Mouse (Mus musculus): ENCODE results near the gene Fignl1. TPM values are rescaled to one million over a fixed set of nuclear protein-coding genes. Genes with fewer than 3 reads are reported as not detected.

The Fignl1 gene
- polyA plus RNA-seq, 1 experiment from 2014 or later: 107 TPM

- H3K36me3 ChIP-seq: no peaks in the 10 kb centered on the region
- H3K9ac ChIP-seq: peak overlapping the region; percentile 56
- H3K4me1 ChIP-seq (replicated peaks): peaks cover 60% of the 10 kb centered on the region
- ATAC-seq (ENCODE audit: low read depth) (peak; percentile 76), DNase-seq (no peak)
- H3K4me2 ChIP-seq: peak overlapping the region; percentile 53
- no peak overlapping the region; the same call in 1 of the 2 replicates for H3K4me3 ChIP-seq (replicated peaks)
- peak overlapping the region; percentile 88 for H3K27ac ChIP-seq
- 36% methylated on average over 20 of the region's 20 CpGs for WGBS (ENCODE audit: insufficient replicate concordance)
- H3K27me3 ChIP-seq: peaks cover 11% of the 10 kb centered on the region; the same call in 1 of the 2 replicates
- no peaks in the 10 kb centered on the region for H3K9me3 ChIP-seq (replicated peaks)
Observed at GRCm38 (mm10) chr11:11822181-11823095, 13.7 kb upstream of the Fignl1 start.

DNA sequence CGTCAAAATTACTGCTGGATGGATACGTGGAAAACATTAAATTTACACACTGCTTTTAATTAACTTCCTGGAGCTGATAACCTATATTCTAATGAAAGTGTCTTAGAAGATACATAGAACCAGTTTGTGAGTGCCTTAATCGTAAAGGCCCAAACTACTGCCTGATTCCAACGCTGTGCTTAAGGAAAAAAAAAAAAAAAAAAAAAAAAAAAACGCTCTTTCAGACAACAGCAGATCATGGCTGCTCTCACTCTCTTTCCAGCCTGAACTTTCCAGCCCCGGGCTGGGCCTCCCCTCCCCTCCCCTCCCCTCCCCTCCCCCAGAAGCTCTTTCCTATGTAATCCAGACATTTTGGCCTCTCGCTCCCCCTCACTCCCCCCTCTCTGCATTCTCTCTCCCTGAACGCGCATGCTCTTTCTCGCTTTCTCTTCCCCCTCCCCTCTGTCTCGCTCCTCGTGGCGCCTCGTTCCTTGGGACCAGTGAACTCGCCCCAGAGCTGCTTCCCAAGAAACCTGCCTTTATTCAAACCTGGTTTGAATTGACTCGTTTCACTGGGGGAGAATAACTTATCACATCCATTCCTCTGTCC is 12.7 kb upstream of the Fignl1 start:
- Histone ChIP-seq H3K4me2 (peak overlapping the region; percentile 53), H3K9me3 (replicated peaks) (no peaks in the 10 kb centered on the region), H3K27me3 (0 out of 2 replicates have a peak, but pooled peaks cover 5% of the 10 kb centered on the region), H3K36me3 (no peaks in the 10 kb centered on the region), H3K9ac (peak overlapping the region; percentile 56), H3K27ac (peak overlapping the region; percentile 88), H3K4me3 (replicated peaks) (no peak overlapping the region), H3K4me1 (replicated peaks) (peaks cover 70% of the 10 kb centered on the region)
- ATAC-seq (ENCODE audit: low read depth) (no peak), DNase-seq (no peak)
- 24% methylated on average over 16 of the region's 16 CpGs for WGBS (ENCODE audit: insufficient replicate concordance)

DNA sequence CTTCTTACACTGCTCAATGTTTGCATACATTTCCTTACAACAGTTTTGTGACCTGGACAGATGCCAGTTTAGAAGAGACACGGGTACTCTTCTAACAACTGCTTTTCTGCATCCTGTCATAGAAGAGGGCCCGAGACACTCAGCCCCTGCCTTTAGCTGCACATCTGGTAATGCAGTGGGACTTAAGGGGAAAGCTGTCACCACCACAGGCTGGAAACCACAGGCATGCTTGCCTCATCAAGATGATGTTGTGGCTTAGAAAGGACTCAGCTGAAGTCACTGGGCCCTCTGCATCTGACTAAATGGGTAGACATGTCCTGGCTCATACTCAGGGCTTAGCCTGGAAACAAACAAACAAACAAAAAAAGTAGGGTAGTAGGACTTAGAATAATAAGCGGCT is 12.0 kb upstream of the Fignl1 start:
- ATAC-seq (ENCODE audit: low read depth) (no peak), DNase-seq (no peak)
- H3K27me3 ChIP-seq: 0 out of 2 replicates have a peak, but pooled peaks cover 3% of the 10 kb centered on the region
- H3K36me3 ChIP-seq: no peaks in the 10 kb centered on the region
- H3K9me3 ChIP-seq (replicated peaks): no peaks in the 10 kb centered on the region
- peaks cover 76% of the 10 kb centered on the region for H3K4me1 ChIP-seq (replicated peaks)
- H3K4me2 ChIP-seq: no peak overlapping the region
- no peak overlapping the region for H3K4me3 ChIP-seq (replicated peaks)
- 0 out of 2 replicates have a peak overlapping the region, but pooled peaks have one; percentile 26 for H3K9ac ChIP-seq
- H3K27ac ChIP-seq: peak overlapping the region; percentile 88
- WGBS (ENCODE audit: insufficient replicate concordance): 41% methylated on average over 3 of the region's 3 CpGs

- peak overlapping the region; percentile 88 for H3K27ac ChIP-seq
- H3K4me1 ChIP-seq (replicated peaks): peaks cover 77% of the 10 kb centered on the region
- no peak overlapping the region for H3K4me2 ChIP-seq
- no peaks in the 10 kb centered on the region for H3K27me3 ChIP-seq
- DNase-seq (peak; percentile 72), ATAC-seq (ENCODE audit: low read depth) (peak; percentile 27)
- H3K9ac ChIP-seq: 0 out of 2 replicates have a peak overlapping the region, but pooled peaks have one; percentile 26
- WGBS (ENCODE audit: insufficient replicate concordance): 3% methylated on average over 2 of the region's 2 CpGs
- H3K9me3 ChIP-seq (replicated peaks): no peaks in the 10 kb centered on the region
- H3K4me3 ChIP-seq (replicated peaks): no peak overlapping the region
- no peaks in the 10 kb centered on the region for H3K36me3 ChIP-seq
Observed at GRCm38 (mm10) chr11:11820251-11820650, 11.5 kb upstream of the Fignl1 start.

DNA sequence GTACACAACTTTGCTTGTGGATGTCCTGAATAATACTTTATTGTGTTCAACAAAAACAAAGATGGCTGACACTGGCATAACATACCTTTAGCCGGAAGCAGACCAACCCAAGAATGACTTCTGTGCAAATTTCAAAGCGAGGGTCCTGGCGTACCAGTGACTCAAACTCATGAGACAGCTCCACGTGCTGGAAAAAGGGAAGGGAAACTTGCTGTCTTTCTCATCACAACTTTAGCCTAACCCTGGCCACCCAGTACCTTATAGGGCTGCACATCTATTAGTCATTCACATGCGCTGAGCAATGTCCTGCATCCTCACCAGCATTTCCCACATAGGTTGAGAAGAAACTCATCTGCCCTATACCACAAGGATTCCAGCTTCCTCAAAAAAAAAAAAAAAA is 10.4 kb upstream of the Fignl1 start:
- peaks cover 77% of the 10 kb centered on the region for H3K4me1 ChIP-seq (replicated peaks)
- ATAC-seq (ENCODE audit: low read depth): no peak
- no peaks in the 10 kb centered on the region for H3K36me3 ChIP-seq

GRCm38 (mm10) chr11:11818797-11819196 is 10.0 kb upstream of the Fignl1 start:
- no peaks in the 10 kb centered on the region for H3K36me3 ChIP-seq
- H3K27me3 ChIP-seq: no peaks in the 10 kb centered on the region
- H3K4me2 ChIP-seq: no peak overlapping the region
- H3K9ac ChIP-seq: no peak overlapping the region
- H3K27ac ChIP-seq: peak overlapping the region; percentile 63
- no peak overlapping the region for H3K4me3 ChIP-seq (replicated peaks)
- ATAC-seq (ENCODE audit: low read depth) (no peak), DNase-seq (no peak)
- 84% methylated on average over 6 of the region's 6 CpGs for WGBS (ENCODE audit: insufficient replicate concordance)
- H3K4me1 ChIP-seq (replicated peaks): peaks cover 77% of the 10 kb centered on the region
- no peaks in the 10 kb centered on the region for H3K9me3 ChIP-seq (replicated peaks)

More for the DNA sequence above, 10.4 kb upstream of the Fignl1 start:
- Histone ChIP-seq H3K4me2 (no peak overlapping the region), H3K27me3 (no peaks in the 10 kb centered on the region), H3K4me3 (replicated peaks) (no peak overlapping the region), H3K27ac (peak overlapping the region; percentile 63), H3K9me3 (replicated peaks) (no peaks in the 10 kb centered on the region), H3K9ac (no peak overlapping the region)
- 80% methylated on average over 5 of the region's 5 CpGs for WGBS (ENCODE audit: insufficient replicate concordance)
- no peak for DNase-seq

DNA sequence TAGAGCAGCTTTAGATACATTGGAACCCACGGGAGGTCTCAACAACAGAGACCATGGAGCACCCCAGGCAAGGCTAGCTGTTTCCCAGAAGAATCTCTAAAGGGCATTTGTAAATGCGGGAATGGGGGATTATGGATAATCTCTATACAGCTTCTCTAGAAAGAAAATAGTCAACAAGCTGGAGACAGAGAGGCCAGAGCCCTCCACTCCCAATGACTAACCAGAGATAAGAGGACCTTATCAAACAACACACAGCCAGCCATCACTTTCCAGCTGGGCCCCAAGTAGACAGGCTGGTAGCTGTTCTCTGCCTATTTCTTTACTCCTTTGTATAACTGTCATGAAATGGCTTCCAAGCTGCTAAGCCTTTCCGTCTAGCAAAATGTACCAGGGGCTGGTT is 7.0 kb upstream of the Fignl1 start:
- peak overlapping the region; percentile 72 for H3K9ac ChIP-seq
- H3K4me2 ChIP-seq: peak overlapping the region; percentile 70
- H3K36me3 ChIP-seq: no peaks in the 10 kb centered on the region
- peak; percentile 76 for DNase-seq
- H3K4me1 ChIP-seq (replicated peaks): peaks cover 68% of the 10 kb centered on the region
- WGBS (ENCODE audit: insufficient replicate concordance): 12% methylated on average over 3 of the region's 3 CpGs
- ATAC-seq (ENCODE audit: low read depth): peak; percentile 91
- H3K4me3 ChIP-seq (replicated peaks): peak overlapping the region; percentile 33
- no peaks in the 10 kb centered on the region for H3K9me3 ChIP-seq (replicated peaks)
- no peaks in the 10 kb centered on the region for H3K27me3 ChIP-seq
- H3K27ac ChIP-seq: peak overlapping the region; percentile 96

- ATAC-seq (ENCODE audit: low read depth): peak; percentile 52
- no peaks in the 10 kb centered on the region for H3K27me3 ChIP-seq
- DNase-seq: peak; percentile 87
- H3K36me3 ChIP-seq: no peaks in the 10 kb centered on the region
- H3K4me2 ChIP-seq: peak overlapping the region; percentile 45
- H3K27ac ChIP-seq: peak overlapping the region; percentile 65
- H3K4me3 ChIP-seq (replicated peaks): no peak overlapping the region
- 6% methylated on average over 9 of the region's 9 CpGs for WGBS (ENCODE audit: insufficient replicate concordance)
- peaks cover 79% of the 10 kb centered on the region for H3K4me1 ChIP-seq (replicated peaks)
- H3K9me3 ChIP-seq (replicated peaks): no peaks in the 10 kb centered on the region
- H3K9ac ChIP-seq: peak overlapping the region; percentile 44; the same call in 1 of the 2 replicates
Observed at GRCm38 (mm10) chr11:11811906-11812480, 3.2 kb upstream of the Fignl1 start.

DNA sequence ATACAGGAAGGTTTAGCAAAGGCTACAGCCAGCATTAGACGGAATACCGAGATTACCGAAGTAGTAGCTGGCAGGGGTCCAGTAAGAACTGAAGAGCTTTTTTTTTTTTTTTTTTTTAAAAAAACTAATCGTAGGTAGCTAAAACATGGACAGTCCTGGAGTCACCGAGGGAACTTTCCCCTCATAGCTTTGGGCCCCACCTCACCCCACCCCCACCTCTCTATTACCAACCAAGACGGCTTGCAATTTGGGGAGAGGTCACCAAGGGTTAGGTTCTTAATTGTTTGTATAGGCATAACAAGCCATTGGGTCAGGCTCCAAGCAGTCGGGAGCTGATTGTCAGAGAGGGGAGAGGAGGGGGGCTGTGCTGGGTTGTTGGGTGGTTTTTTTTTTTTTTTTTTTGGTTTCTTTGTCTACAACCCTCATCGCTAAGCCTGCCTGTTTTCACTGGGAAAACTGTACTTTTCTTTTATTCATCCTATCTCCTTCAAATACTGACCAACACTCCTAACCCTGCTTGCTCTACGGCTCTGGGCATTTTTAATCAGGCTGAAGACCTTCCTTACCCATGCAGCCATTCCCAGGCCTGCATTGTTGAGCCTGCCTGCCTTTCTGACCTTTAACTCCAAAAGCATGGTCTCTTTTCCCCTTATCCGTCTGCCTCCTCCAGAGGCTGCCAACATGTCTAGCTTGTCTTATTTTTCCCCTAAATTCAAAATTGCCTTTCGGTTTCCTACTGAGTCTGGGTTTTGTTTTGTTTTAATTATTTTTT is 828 bp upstream of the Fignl1 start:
- DNase-seq: no peak
- Histone ChIP-seq H3K9me3 (replicated peaks) (no peaks in the 10 kb centered on the region), H3K27ac (peak overlapping the region; percentile 94), H3K9ac (peak overlapping the region; percentile 93), H3K4me1 (replicated peaks) (peaks cover 73% of the 10 kb centered on the region), H3K4me3 (replicated peaks) (peak overlapping the region; percentile 85), H3K36me3 (peaks cover 19% of the 10 kb centered on the region), H3K27me3 (no peaks in the 10 kb centered on the region), H3K4me2 (peak overlapping the region; percentile 88)
- WGBS (ENCODE audit: insufficient replicate concordance): 18% methylated on average over 11 of the region's 11 CpGs
- ATAC-seq (ENCODE audit: low read depth): no peak

- no peak for DNase-seq
- peak overlapping the region; percentile 88 for H3K4me2 ChIP-seq
- WGBS (ENCODE audit: insufficient replicate concordance): 3% methylated on average over 25 of the region's 25 CpGs
Observed at GRCm38 (mm10) chr11:11808035-11808819, 535 bp downstream of the Fignl1 start.

More at GRCm38 (mm10) chr11:11808035-11808819, 535 bp downstream of the Fignl1 start:
- H3K9ac ChIP-seq: peak overlapping the region; percentile 93
- H3K27me3 ChIP-seq: no peaks in the 10 kb centered on the region
- no peaks in the 10 kb centered on the region for H3K9me3 ChIP-seq (replicated peaks)
- H3K36me3 ChIP-seq: peaks cover 33% of the 10 kb centered on the region
- ATAC-seq (ENCODE audit: low read depth): peak; percentile 76
- peak overlapping the region; percentile 85 for H3K4me3 ChIP-seq (replicated peaks)
- peak overlapping the region; percentile 92 for H3K27ac ChIP-seq
- H3K4me1 ChIP-seq (replicated peaks): peaks cover 76% of the 10 kb centered on the region
